10 mouse cellular contexts compared by ENCODE assay signal in the genomic region with DNA sequence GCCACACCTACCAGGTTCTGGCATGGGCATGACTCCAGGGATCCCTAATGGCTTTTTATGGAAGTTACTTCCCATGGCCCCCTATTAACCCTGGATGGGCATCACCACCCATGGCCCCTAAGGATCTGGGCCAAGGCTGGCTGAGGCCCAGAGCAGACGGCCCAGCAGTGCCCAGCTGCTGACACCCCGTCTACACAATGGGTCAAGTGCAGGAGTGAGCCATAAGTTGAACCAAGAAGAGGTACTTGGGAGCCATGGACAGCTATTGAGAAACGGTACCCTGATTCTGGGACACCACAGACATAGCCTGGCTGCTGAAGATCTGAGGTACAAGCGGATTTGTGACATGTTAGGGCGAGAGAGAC. TPM values are rescaled to one million over a fixed set of nuclear protein-coding genes. Genes with fewer than 3 reads are reported as not detected.
DNase-seq lines count a peak whose midpoint lies in the region; ATAC-seq and TF ChIP-seq lines count a peak whose summit lies in the region.
"Had no signal": no experiment of that assay in that cellular context is flagged by ENCODE, and none has a peak within 500 bp of the region (broad histone marks: within the 10 kb centered on the region; RNA-seq: fewer than 3 reads in every experiment).

No protein-coding gene starts in this region.

- H3K9me3 ChIP-seq in heart, embryonic 16.5 days (replicated peaks; ENCODE audit: control insufficient read depth, low read length) = no peaks in the 10 kb centered on the region
- no peaks in the 10 kb centered on the region for H3K9me3 ChIP-seq in midbrain, embryonic 10.5 days (replicated peaks)
- H3K9me3 ChIP-seq in midbrain, postnatal 0 days (ENCODE audit: low read length) = no peaks in the 10 kb centered on the region
- no peaks in the 10 kb centered on the region for H3K9me3 ChIP-seq in hindbrain, postnatal 0 days (ENCODE audit: low read length)
- H3K9me3 ChIP-seq in stomach, embryonic 15.5 days = no peaks in the 10 kb centered on the region

- no peak for DNase-seq in heart, adult 18-20 months
- no peak for DNase-seq in midbrain, embryonic 10.5 days (ENCODE audit: low spot score)
- DNase-seq in midbrain, postnatal 0 days (ENCODE audit: low spot score) = no peak
- no peak for DNase-seq in hindbrain, postnatal 0 days (ENCODE audit: low spot score)
- no peak for DNase-seq in embryo, embryonic 11 days
- no peak for DNase-seq in right cerebral cortex, postnatal 4 days

- H3K36me3 ChIP-seq in heart, embryonic 16.5 days (ENCODE audit: control insufficient read depth, insufficient read depth) = no peaks in the 10 kb centered on the region
- H3K36me3 ChIP-seq in midbrain, embryonic 10.5 days = no peaks in the 10 kb centered on the region; the same call in 1 of the 2 replicates
- H3K36me3 ChIP-seq in midbrain, postnatal 0 days (ENCODE audit: insufficient read depth, low read length) = no peaks in the 10 kb centered on the region
- no peaks in the 10 kb centered on the region for H3K36me3 ChIP-seq in hindbrain, postnatal 0 days (ENCODE audit: insufficient read depth, low read length)
- no peaks in the 10 kb centered on the region for H3K36me3 ChIP-seq in stomach, embryonic 15.5 days

- no peak overlapping the region for H3K4me2 ChIP-seq in heart, embryonic 16.5 days (ENCODE audit: low read depth, low read length)
- H3K4me2 ChIP-seq in midbrain, postnatal 0 days (ENCODE audit: low read depth, low read length, poor library complexity, severe bottlenecking) = no peak overlapping the region
- H3K4me2 ChIP-seq in hindbrain, postnatal 0 days (ENCODE audit: low read depth, low read length) = no peak overlapping the region
- peak overlapping the region; percentile 19; the same call in 1 of the 2 replicates for H3K4me2 ChIP-seq in stomach, embryonic 15.5 days

- peak overlapping the region; percentile 52 for H3K27ac ChIP-seq in heart, embryonic 16.5 days (ENCODE audit: low read length)
- H3K27ac ChIP-seq in midbrain, embryonic 10.5 days (replicated peaks) = peak overlapping the region; percentile 65
- H3K27ac ChIP-seq in midbrain, postnatal 0 days (ENCODE audit: low read depth, low read length) = no peak overlapping the region
- H3K27ac ChIP-seq in hindbrain, postnatal 0 days = peak overlapping the region; percentile 42; the same call in 1 of the 2 replicates
- H3K27ac ChIP-seq in stomach, embryonic 15.5 days = peak overlapping the region; percentile 75

- no peak for ATAC-seq in heart, embryonic 16.5 days (replicated peaks; ENCODE audit: extremely low read depth, insufficient read depth, low FRiP score)
- ATAC-seq in midbrain, postnatal 0 days (ENCODE audit: low FRiP score) = no peak
- no peak for ATAC-seq in hindbrain, postnatal 0 days
- no peak for ATAC-seq in stomach, embryonic 15.5 days (ENCODE audit: insufficient read depth, low FRiP score, low read depth)

- no peak overlapping the region for H3K4me3 ChIP-seq in heart, embryonic 16.5 days (ENCODE audit: low read length)
- no peak overlapping the region for H3K4me3 ChIP-seq in midbrain, embryonic 10.5 days
- H3K4me3 ChIP-seq in midbrain, postnatal 0 days (ENCODE audit: low read depth, low read length) = no peak overlapping the region
- no peak overlapping the region for H3K4me3 ChIP-seq in hindbrain, postnatal 0 days (ENCODE audit: low read length)
- no peak overlapping the region for H3K4me3 ChIP-seq in stomach, embryonic 15.5 days (replicated peaks)

- H3K27me3 ChIP-seq in heart, embryonic 16.5 days (ENCODE audit: control insufficient read depth, insufficient read depth, low read length) = peaks cover 3% of the 10 kb centered on the region
- H3K27me3 ChIP-seq in midbrain, embryonic 10.5 days (ENCODE audit: low read depth, poor library complexity, severe bottlenecking) = peaks cover 12% of the 10 kb centered on the region
- peaks cover 3% of the 10 kb centered on the region for H3K27me3 ChIP-seq in midbrain, postnatal 0 days (ENCODE audit: insufficient read depth, low read length)
- H3K27me3 ChIP-seq in hindbrain, postnatal 0 days (ENCODE audit: insufficient read depth, low read length) = peaks cover 2% of the 10 kb centered on the region; the same call in 1 of the 2 replicates
- no peaks in the 10 kb centered on the region for H3K27me3 ChIP-seq in stomach, embryonic 15.5 days (replicated peaks)
- H3K27me3 ChIP-seq: CH12.LX had no signal

- peaks cover 24% of the 10 kb centered on the region for H3K4me1 ChIP-seq in heart, embryonic 16.5 days (ENCODE audit: control insufficient read depth, insufficient read depth, low read length)
- peaks cover 19% of the 10 kb centered on the region for H3K4me1 ChIP-seq in midbrain, embryonic 10.5 days
- no peaks in the 10 kb centered on the region for H3K4me1 ChIP-seq in midbrain, postnatal 0 days (ENCODE audit: insufficient read depth, low read length)
- H3K4me1 ChIP-seq in hindbrain, postnatal 0 days (ENCODE audit: insufficient read depth, low read length) = no peaks in the 10 kb centered on the region
- peaks cover 22% of the 10 kb centered on the region for H3K4me1 ChIP-seq in stomach, embryonic 15.5 days

- TF ChIP-seq CTCF in midbrain, postnatal 0 days (IDR thresholded peaks at IDR 0.05) = no peak
- no peak for TF ChIP-seq CTCF in hindbrain, postnatal 0 days (IDR thresholded peaks at IDR 0.05; ENCODE audit: low read depth)

- no peak overlapping the region for H3K9ac ChIP-seq in heart, embryonic 16.5 days (ENCODE audit: low read length)
- H3K9ac ChIP-seq in midbrain, postnatal 0 days (replicated peaks; ENCODE audit: low read length, poor library complexity, severe bottlenecking) = no peak overlapping the region
- H3K9ac ChIP-seq in hindbrain, postnatal 0 days (replicated peaks; ENCODE audit: low read length) = no peak overlapping the region
- no peak overlapping the region for H3K9ac ChIP-seq in stomach, embryonic 15.5 days

- 75% methylated on average over 5 of the region's 5 CpGs for WGBS in heart, embryonic 16.5 days
- 85% methylated on average over 5 of the region's 5 CpGs for WGBS in midbrain, embryonic 10.5 days
- WGBS in midbrain, postnatal 0 days = 79% methylated on average over 5 of the region's 5 CpGs
- WGBS in hindbrain, postnatal 0 days = 62% methylated on average over 5 of the region's 5 CpGs
- WGBS in stomach, embryonic 15.5 days = 61% methylated on average over 5 of the region's 5 CpGs

RNA-seq across cellular contexts. Expression of a gene that starts 6.3 kb away (rescaled TPM):
- polyA plus RNA-seq in heart, embryonic 16.5 days (2015; fragmentation: Nextera tagmentation; extraction: Ambion mirVana) = 4.2 and 7.0 TPM in 2 replicates
- total RNA-seq in heart, adult 18-20 months (2021) = under 1 TPM; 0.39 to 0.52 TPM
- polyA plus RNA-seq in midbrain, embryonic 10.5 days (2016; fragmentation: Nextera tagmentation; extraction: Ambion mirVana) = 13.9 and 15.2 TPM in 2 replicates
- 13.4 and 16.5 TPM in 2 replicates for total RNA-seq in midbrain, postnatal 0 days (2014; rRNA removed)
- 6.7 and 7.0 TPM in 2 replicates for polyA plus RNA-seq in midbrain, postnatal 0 days (2015; fragmentation: Nextera tagmentation; extraction: Ambion mirVana)
- total RNA-seq in hindbrain, postnatal 0 days (2014; rRNA removed) = 15.4 and 16.0 TPM in 2 replicates
- 7.8 and 8.0 TPM in 2 replicates for polyA plus RNA-seq in hindbrain, postnatal 0 days (2015; fragmentation: Nextera tagmentation; extraction: Ambion mirVana)
- 14.3 and 15.1 TPM in 2 replicates for polyA plus RNA-seq in stomach, embryonic 15.5 days (2015; fragmentation: Nextera tagmentation; extraction: Ambion mirVana)
- total RNA-seq: megakaryocyte-erythroid progenitor cell, adult 5-6 weeks had no signal

RNA-seq across cellular contexts. Expression of a gene that starts 33.6 kb away (rescaled TPM):
- 1.7 and 2.2 TPM in 2 replicates for polyA plus RNA-seq in heart, embryonic 16.5 days (2015; fragmentation: Nextera tagmentation; extraction: Ambion mirVana)
- total RNA-seq in heart, adult 18-20 months (2021) = not detected
- 1.1 TPM in 1 of 2 replicates, not detected in the other for polyA plus RNA-seq in midbrain, embryonic 10.5 days (2016; fragmentation: Nextera tagmentation; extraction: Ambion mirVana)
- total RNA-seq in midbrain, postnatal 0 days (2014; rRNA removed) = not detected in 2 replicates
- 2.1 and 5.0 TPM in 2 replicates for polyA plus RNA-seq in midbrain, postnatal 0 days (2015; fragmentation: Nextera tagmentation; extraction: Ambion mirVana)
- not detected in 2 replicates for total RNA-seq in hindbrain, postnatal 0 days (2014; rRNA removed)
- polyA plus RNA-seq in hindbrain, postnatal 0 days (2015; fragmentation: Nextera tagmentation; extraction: Ambion mirVana) = 4.7 and 5.4 TPM in 2 replicates
- 1.6 and 1.7 TPM in 2 replicates for polyA plus RNA-seq in stomach, embryonic 15.5 days (2015; fragmentation: Nextera tagmentation; extraction: Ambion mirVana)
- total RNA-seq: megakaryocyte-erythroid progenitor cell, adult 5-6 weeks had no signal

RNA-seq across cellular contexts. Expression of a gene that starts 38.9 kb away (rescaled TPM):
- polyA plus RNA-seq in heart, embryonic 16.5 days (2015; fragmentation: Nextera tagmentation; extraction: Ambion mirVana) = 25.8 and 27.1 TPM in 2 replicates
- total RNA-seq in heart, adult 18-20 months (2021) = 10 to 100 TPM; 35.4 to 41.2 TPM
- 27.2 and 29.3 TPM in 2 replicates for polyA plus RNA-seq in midbrain, embryonic 10.5 days (2016; fragmentation: Nextera tagmentation; extraction: Ambion mirVana)
- total RNA-seq in midbrain, postnatal 0 days (2014; rRNA removed) = 44.9 and 45.3 TPM in 2 replicates
- polyA plus RNA-seq in midbrain, postnatal 0 days (2015; fragmentation: Nextera tagmentation; extraction: Ambion mirVana) = 45.1 and 45.9 TPM in 2 replicates
- total RNA-seq in hindbrain, postnatal 0 days (2014; rRNA removed) = 33.8 and 37.1 TPM in 2 replicates
- polyA plus RNA-seq in hindbrain, postnatal 0 days (2015; fragmentation: Nextera tagmentation; extraction: Ambion mirVana) = 40.5 and 42.5 TPM in 2 replicates
- polyA plus RNA-seq in stomach, embryonic 15.5 days (2015; fragmentation: Nextera tagmentation; extraction: Ambion mirVana) = 26.7 and 31.5 TPM in 2 replicates
